ENCODE assay signal across 8 mouse cellular contexts in genomic region chr13:21710031-21710711, GRCm38 (mm10). TPM values are rescaled to one million over a fixed set of nuclear protein-coding genes. Genes with fewer than 3 reads are reported as not detected.
DNase-seq lines count a peak whose midpoint lies in the region; ATAC-seq and TF ChIP-seq lines count a peak whose summit lies in the region.

No protein-coding gene starts in this region.

- peak; percentile 71 for ATAC-seq in heart, embryonic 14.5 days (ENCODE audit: insufficient number of reproducible peaks, insufficient read depth, low FRiP score, low read depth)
- ATAC-seq in liver, embryonic 11.5 days (replicated peaks; ENCODE audit: low FRiP score): peak; percentile 81

- WGBS in heart, embryonic 14.5 days: under 1% methylated on average over 32 of the region's 32 CpGs
- WGBS in liver, embryonic 11.5 days: under 1% methylated on average over 32 of the region's 32 CpGs

- peak overlapping the region; percentile 49 to 93 for H3K4me3 ChIP-seq in heart, embryonic 14.5 days (ENCODE audit: control insufficient read depth in 1 of 2, insufficient read depth in 1 of 2, low read depth in 1 of 2, low read length in 2 of 2)
- H3K4me3 ChIP-seq in liver, embryonic 11.5 days (ENCODE audit: low read depth, low read length): peak overlapping the region; percentile 71
- peak overlapping the region; percentile 48 for H3K4me3 ChIP-seq in myocyte

- DNase-seq in CD4-positive, CD25-positive, alpha-beta regulatory T cell, adult 2 months (ENCODE audit: low read depth, low spot score): peak; percentile 92
- peak; percentile 84 for DNase-seq in c-Kit-negative CD71-positive TER-119-positive erythroid progenitor cells, embryonic 14.5 days (ENCODE audit: low read depth, low spot score)
- DNase-seq in fibroblast of lung, adult 2 months (ENCODE audit: low read depth): peak; percentile 63
- peak; percentile 92 for DNase-seq in kidney, postnatal 10 days
- DNase-seq in liver, embryonic 11.5 days (ENCODE audit: low spot score): peak; percentile 88
- peak; percentile 89 to 95 for DNase-seq in spleen, postnatal 4 days (ENCODE audit: low spot score in 2 of 2)

- peak overlapping the region; percentile 65 for H3K9ac ChIP-seq in heart, embryonic 14.5 days (ENCODE audit: low read length)
- H3K9ac ChIP-seq in liver, embryonic 11.5 days (ENCODE audit: low read depth, low read length): peak overlapping the region; percentile 72

- peak overlapping the region; percentile 79 for H3K4me2 ChIP-seq in heart, embryonic 14.5 days (ENCODE audit: low read length)
- peak overlapping the region; percentile 91 for H3K4me2 ChIP-seq in liver, embryonic 11.5 days
- peak overlapping the region; percentile 97 for H3K4me2 ChIP-seq in myocyte (ENCODE audit: low read depth)

- peak overlapping the region; percentile 77 to 98 for H3K27ac ChIP-seq in heart, embryonic 14.5 days (replicated peaks in 1 of 2; ENCODE audit: control insufficient read depth in 1 of 2, insufficient read depth in 1 of 2, low read depth in 2 of 2, low read length in 2 of 2)
- peak overlapping the region; percentile 60 for H3K27ac ChIP-seq in liver, embryonic 11.5 days (ENCODE audit: low read depth, low read length)

- no peak overlapping the region for H3ac ChIP-seq in myocyte (ENCODE audit: control insufficient read depth, insufficient read length)

- H3K36me3 ChIP-seq in heart, embryonic 14.5 days (ENCODE audit: control insufficient read depth, insufficient read depth, low read length): no peaks in the 10 kb centered on the region
- no peaks in the 10 kb centered on the region for H3K36me3 ChIP-seq in liver, embryonic 11.5 days (ENCODE audit: control insufficient read depth, insufficient read depth, low read length)
- no peaks in the 10 kb centered on the region for H3K36me3 ChIP-seq in myocyte (ENCODE audit: control insufficient read depth, insufficient read depth)

- H3K4me1 ChIP-seq in heart, embryonic 14.5 days (ENCODE audit: control insufficient read depth in 2 of 2, insufficient read depth in 2 of 2, low read length in 2 of 2): peaks cover 2 to 4% of the 10 kb centered on the region in 2 experiments; a peak in 3 of 4 replicates
- peaks cover 2% of the 10 kb centered on the region; the same call in 1 of the 2 replicates for H3K4me1 ChIP-seq in liver, embryonic 11.5 days (replicated peaks; ENCODE audit: control insufficient read depth, insufficient read depth, low read length)

- TF ChIP-seq POLR2A in myocyte (IDR thresholded peaks at IDR 0.05; ENCODE audit: insufficient read length, low read depth): no peak

- no peaks in the 10 kb centered on the region for H3K9me3 ChIP-seq in heart, embryonic 14.5 days (ENCODE audit: control insufficient read depth, low read length)
- no peaks in the 10 kb centered on the region for H3K9me3 ChIP-seq in liver, embryonic 11.5 days (ENCODE audit: control insufficient read depth, low read length)

- no peaks in the 10 kb centered on the region for H3K79me2 ChIP-seq in myocyte (ENCODE audit: control insufficient read depth, insufficient read depth)

- H3K27me3 ChIP-seq in heart, embryonic 14.5 days (ENCODE audit: control insufficient read depth, insufficient read depth, low read length): no peaks in the 10 kb centered on the region
- H3K27me3 ChIP-seq in liver, embryonic 11.5 days (replicated peaks; ENCODE audit: control insufficient read depth, insufficient read depth, low read length): no peaks in the 10 kb centered on the region
- H3K27me3 ChIP-seq in myocyte (ENCODE audit: control insufficient read depth, insufficient read depth, insufficient read length): no peaks in the 10 kb centered on the region

TF ChIP-seq in myocyte, 11 proteins besides CTCF, POLR2A, EP300 and RAD21:
- no peak for TF ChIP-seq SRF (IDR thresholded peaks at IDR 0.05; ENCODE audit: control insufficient read depth, insufficient read length, low read depth)
- no peak for TF ChIP-seq REST (IDR thresholded peaks at IDR 0.05; ENCODE audit: insufficient read depth, insufficient read length)

RNA-seq across cellular contexts. Expression of gene Hist1h2bl, which starts 5.8 kb away (rescaled TPM):
- 1.2 and 1.4 TPM in 2 replicates for polyA plus RNA-seq in heart, embryonic 14.5 days (2014; fragmentation: Nextera tagmentation; extraction: Ambion mirVana)
- 1.1 and 1.6 TPM in 2 replicates for polyA plus RNA-seq in liver, embryonic 11.5 days (2014; fragmentation: Nextera tagmentation; extraction: Ambion mirVana)
- polyA plus RNA-seq in myocyte (2012; fragmentation: generic; extraction: Trizol): 2.7 TPM

RNA-seq across cellular contexts. Expression of gene Hist1h2ai, which starts 6.1 kb away (rescaled TPM):
- polyA plus RNA-seq in heart, embryonic 14.5 days (2014; fragmentation: Nextera tagmentation; extraction: Ambion mirVana): 12.2 and 15.1 TPM in 2 replicates
- polyA plus RNA-seq in liver, embryonic 11.5 days (2014; fragmentation: Nextera tagmentation; extraction: Ambion mirVana): 6.2 and 10.1 TPM in 2 replicates
- polyA plus RNA-seq in myocyte (2012; fragmentation: generic; extraction: Trizol): 6.4 TPM

RNA-seq across cellular contexts. Expression of gene Hist1h3h, which starts 7.3 kb away (rescaled TPM):
- polyA plus RNA-seq in heart, embryonic 14.5 days (2014; fragmentation: Nextera tagmentation; extraction: Ambion mirVana): 2.4 and 4.4 TPM in 2 replicates
- 4.5 and 6.5 TPM in 2 replicates for polyA plus RNA-seq in liver, embryonic 11.5 days (2014; fragmentation: Nextera tagmentation; extraction: Ambion mirVana)
- 9.0 TPM for polyA plus RNA-seq in myocyte (2012; fragmentation: generic; extraction: Trizol)

RNA-seq across cellular contexts. Expression of gene Hist1h2bm, which starts 11.7 kb away (rescaled TPM):
- polyA plus RNA-seq in heart, embryonic 14.5 days (2014; fragmentation: Nextera tagmentation; extraction: Ambion mirVana): 1.00 TPM in 2 replicates
- polyA plus RNA-seq in liver, embryonic 11.5 days (2014; fragmentation: Nextera tagmentation; extraction: Ambion mirVana): 4.2 and 5.1 TPM in 2 replicates
- 1.3 TPM for polyA plus RNA-seq in myocyte (2012; fragmentation: generic; extraction: Trizol)

RNA-seq across cellular contexts. Expression of gene Olfr1359, which starts 12.3 kb away (rescaled TPM):
- polyA plus RNA-seq in heart, embryonic 14.5 days (2014; fragmentation: Nextera tagmentation; extraction: Ambion mirVana): not detected in 2 replicates
- polyA plus RNA-seq in liver, embryonic 11.5 days (2014; fragmentation: Nextera tagmentation; extraction: Ambion mirVana): not detected in 2 replicates
- polyA plus RNA-seq in myocyte (2012; fragmentation: generic; extraction: Trizol): not detected

Comparison
In these comparisons a context has a peak if more than half of its experiments do, and no peak if none do; other contexts are left out.
1. Peak in every context shown above with its lines: DNase-seq, ATAC-seq, H3K4me3 ChIP-seq and H3K27ac ChIP-seq.